Mouse (Mus musculus): Measurements from ENCODE around the gene Mxd4.

The Mxd4 gene

DNA sequence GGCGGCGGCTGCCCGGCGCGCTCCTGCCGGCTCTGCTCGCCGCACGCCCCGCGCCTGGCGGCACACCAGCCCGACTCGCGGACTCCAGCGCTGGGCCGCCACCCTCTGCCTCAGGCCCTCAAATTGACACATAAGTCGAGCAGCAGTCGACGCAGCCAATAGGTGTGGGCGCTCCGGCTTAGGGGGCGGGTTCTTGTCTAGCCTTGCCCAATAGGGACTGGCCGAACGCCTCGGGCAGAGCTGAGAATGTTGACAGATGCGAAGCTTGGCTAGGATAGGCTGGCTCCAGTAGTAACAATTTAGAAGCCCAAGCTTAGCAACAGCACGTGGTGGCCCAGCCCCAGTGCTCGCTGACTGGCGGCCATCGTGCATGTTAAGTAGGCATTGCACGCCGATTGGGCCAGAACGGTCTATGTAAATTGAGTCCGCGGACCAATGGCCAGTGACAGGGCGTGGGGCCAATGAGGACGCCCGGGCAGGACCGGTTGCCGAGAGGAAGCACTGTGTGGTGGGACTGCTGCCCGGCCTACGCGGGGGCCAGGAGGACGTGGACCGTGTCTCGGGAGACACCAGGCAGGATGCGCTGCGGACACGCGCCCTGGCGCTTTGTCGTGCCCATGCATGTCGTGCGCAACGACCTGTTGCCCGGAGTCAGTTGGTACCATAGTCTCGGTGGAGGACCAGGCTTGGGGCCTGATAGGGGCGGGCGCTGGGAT lies at the start of gene Mxd4:
Gene Mxd4, minus strand, starts transcription at position 120 of the 716 bp plus-strand sequence.
- peak; percentile 99 to 100 for DNase-seq

DNA sequence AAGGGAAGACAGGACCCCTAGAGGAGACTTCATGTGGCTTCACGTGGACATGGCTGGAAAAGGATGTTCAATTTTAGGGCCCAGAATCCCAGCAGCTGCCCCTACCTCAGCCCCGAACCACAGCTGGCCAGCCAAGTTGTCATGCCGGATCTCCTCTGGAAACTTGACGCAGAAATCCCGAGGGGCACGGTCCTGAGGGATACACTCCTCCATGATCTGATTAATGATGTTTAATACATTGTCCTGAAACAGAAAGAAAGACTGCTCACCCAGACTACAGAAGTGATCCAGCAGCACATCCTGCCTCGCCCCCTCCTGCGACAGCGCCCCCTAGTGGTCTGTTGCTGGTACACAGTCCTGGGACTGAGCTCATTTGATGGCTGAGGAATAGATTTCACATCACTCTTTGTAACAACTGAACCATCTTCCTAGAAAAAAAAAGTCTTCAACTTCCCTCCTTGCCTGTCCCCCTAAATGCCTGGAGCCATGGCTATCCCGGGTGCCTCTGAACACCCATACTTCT lies 48.4 kb upstream of the Mxd4 start:
- peak in 1 of 2 experiments; percentile 39 for DNase-seq

DNA sequence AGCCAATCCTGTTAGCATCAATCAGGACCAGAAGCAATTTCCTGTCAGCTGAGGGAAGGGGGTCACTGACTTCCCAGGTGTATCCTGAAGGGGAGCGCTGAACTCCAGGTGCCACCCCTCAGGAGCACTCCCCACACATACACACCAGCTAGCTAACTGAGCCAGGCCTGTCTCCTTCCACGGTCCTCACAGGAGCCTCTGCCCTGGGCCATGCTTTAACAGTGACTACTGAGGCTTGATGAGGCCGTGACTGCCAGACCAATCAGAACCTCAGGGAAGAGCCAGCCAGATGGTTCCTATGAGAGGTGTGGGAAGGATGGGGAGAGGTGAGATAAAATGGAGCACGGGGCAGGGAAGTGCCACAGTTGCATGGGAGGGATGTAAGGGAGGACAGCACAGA lies 47.5 kb upstream of the Mxd4 start:
- DNase-seq, result no peak

DNA sequence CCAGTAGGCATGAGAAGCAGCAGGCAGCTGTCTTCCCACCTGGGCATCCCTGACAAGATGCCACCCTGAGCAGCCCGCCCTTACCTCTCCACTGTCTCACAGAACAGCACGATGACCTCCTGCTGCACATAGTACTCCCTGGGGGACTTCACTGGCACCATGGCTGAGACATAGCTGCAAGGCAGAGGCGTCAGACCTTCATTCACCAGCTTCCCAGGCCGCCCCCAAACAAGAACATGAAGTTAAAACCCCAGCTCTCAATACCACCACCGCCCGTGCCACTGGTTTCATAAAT lies 45.6 kb upstream of the Mxd4 start:
- DNase-seq, result no peak

DNA sequence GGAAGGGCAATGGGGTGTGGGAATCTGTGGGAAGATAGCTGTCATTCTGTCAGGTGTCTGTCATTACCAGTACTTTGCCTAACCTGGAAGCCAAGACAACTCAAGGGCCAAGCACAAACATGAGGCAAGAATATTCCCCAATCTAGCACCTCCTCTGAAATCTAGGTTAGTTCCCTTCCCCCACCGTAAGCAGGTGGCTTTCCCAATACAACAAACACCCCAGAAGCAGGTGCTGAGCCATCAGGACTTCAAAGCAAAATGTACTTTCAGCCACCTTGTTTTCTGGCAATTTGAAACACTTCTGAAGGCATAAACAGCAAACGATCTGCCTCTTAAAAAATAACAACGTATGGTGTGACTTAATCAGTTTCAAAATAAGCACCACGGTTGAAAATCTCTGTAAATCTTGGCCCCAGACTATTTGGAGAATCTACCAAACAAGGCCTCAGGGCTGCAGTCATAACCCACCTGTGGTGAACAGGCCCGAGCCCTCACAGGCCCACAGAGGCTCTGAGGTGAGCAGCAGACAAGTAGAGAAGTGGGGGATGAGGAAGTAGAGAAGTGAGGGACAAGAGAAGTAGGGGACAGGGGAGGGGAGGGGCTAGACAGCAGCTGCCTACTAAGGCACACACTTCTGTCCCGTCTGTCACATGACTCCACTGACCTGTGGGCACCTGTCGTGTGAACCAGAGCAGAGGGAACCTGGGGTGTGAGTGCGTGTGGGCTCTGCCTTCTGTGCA lies 45.1 kb upstream of the Mxd4 start:
- no peak for DNase-seq

DNA sequence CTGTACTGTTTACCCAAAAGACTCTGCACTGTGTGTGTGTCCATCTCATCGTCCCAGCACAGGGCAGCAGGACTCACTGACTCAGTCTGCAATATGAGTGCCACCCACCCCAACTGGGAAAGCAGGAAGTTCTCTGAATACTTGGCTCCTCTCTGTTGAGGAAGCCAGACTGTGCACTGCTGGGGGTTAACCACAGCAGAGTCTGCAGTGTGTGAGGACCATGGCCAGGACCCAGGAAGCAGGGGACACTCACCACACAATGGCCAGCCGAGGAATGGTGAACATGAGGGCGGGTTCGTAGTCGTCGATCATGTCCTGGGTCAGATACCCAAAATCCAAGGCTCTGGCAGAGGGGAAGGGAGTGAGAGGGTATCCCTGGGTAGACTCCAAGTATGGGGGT lies 44.4 kb upstream of the Mxd4 start:
- no peak for DNase-seq

DNA sequence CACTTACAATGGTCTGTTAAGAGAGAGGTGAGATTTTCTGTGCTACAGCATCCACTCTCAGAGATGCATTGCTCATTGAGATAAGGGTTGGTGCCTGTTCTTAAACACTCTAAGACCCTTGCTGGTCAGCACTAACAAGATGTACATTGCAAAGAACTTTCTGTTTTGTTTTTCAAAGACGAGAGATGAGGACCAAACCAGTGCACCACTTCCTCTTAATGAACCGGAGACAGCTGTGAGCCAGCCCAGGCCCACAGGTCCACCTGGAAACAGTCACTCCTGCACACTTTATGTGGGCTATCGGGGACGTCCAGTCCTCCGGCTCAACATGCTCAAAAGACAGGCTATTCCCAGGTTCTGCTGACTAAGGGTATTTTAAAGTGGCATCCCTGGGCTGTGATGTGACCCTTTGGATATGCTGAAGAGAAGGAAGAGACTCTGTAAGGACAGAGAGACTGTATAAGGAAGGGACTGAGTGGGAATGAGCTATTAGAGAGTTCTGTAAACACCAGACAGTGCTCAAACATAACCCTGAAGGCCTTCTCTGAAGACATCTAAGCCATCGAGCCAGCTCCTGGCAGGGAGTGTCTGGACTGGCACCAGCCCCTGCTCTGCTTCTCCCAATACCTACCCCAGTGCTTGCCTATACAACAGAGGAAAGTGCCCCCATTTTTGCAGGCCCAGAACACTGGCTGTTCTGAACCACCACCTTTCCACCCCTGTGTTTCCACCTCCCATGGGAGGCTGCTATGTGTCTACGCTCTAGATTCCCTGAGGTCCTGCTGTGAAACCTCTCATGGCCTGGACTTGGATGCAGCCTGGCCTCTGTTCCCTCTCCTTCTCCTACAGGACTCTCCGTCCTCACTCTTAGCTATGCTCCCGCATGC lies 43.3 kb upstream of the Mxd4 start:
- no peak for DNase-seq

DNA sequence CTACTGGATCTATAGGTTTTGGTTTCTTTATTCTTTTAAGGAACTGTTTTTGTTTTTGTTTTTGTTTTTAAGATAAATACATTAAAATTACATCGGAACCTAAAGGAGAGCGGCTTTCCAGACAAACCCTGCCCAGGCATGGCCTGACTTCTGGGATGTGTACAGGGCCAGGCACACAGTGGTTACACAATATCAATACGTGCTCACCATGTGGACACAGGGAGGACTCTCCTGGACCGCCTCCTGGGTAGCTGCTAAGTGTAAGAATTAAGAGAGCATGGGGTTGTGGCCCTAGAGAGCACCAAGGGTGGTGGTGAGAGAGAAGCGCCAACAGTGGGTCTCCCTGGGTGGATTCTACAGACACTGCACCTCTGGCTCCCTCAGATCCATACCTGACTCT lies 42.0 kb upstream of the Mxd4 start:
- DNase-seq, result no peak

DNA sequence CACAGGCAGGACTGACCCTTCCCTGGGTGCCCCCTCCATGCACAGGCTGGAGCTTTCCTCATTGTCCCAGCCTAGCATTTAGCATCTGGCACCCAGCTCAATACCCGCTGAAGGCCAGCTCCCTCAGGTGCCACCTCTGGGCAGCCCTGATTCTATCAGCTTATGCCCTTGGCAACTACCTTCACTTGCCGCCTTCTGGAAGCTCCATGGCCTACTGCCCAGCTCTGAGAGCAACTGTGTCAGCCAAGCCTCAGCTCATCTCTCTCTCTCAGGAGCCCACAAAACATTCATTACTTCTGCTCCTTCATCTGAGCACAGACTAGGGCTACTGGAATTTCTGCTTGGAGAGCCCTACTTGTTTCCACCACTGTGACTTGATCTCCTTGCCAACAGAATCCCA lies 38.0 kb upstream of the Mxd4 start:
- DNase-seq, result no peak

DNA sequence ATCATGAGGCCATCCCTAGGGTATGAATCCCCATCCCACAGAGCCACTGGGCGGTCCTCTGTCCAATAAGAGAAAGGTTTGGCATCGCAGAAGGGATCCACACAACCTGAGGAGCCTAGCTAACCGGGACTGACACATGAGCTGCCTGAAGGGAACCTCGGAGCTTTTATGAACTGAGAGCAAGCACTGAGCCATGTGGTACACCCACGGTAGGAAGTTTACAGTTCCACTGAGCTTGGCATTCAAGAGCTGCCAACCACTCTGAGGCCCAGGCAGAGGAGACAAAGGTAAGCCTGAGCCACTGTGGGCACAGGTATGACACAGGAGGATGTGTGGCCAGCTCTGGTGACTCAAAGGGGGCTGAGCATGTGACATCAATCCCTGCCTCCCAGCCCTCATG lies 37.0 kb upstream of the Mxd4 start:
- no peak for DNase-seq

DNA sequence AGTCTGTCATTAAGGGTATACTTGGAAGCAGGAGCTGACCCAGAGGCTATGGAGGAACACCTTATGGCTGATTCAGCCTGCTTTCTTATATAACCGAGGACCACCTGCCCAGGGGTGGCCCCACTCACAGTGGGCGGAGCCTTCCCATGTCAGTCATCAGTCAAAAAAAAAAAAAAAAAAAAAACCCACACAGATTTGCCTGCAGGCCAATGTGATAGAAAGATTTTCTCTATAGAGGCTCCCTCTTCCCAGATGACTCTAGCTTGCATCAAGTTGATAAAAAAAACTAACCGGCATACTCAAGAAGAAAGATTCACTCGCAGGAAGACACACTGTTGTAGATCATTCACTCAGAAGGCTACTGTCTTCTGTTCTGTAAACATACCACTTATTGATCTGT lies 32.5 kb upstream of the Mxd4 start:
- DNase-seq, result no peak

DNA sequence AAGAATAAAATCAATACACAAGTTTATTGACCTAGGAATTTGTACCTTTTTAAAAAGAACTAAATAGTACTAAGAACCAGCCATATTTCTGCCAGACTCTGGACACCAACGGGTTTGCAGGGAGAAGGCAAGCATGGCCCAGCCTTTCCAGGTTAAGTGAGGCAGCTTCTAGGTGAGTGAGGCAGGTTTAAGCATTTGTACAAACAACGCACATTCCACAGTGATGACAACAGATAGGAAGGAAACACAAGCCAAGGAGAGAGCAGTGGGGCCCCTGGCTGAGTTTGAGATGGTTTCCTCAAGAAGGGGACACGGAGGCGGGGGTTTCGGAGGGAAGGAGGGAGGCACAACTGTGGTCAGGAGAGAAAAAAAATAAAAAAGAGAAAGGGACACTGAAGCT lies 31.2 kb upstream of the Mxd4 start:
- DNase-seq, result no peak

DNA sequence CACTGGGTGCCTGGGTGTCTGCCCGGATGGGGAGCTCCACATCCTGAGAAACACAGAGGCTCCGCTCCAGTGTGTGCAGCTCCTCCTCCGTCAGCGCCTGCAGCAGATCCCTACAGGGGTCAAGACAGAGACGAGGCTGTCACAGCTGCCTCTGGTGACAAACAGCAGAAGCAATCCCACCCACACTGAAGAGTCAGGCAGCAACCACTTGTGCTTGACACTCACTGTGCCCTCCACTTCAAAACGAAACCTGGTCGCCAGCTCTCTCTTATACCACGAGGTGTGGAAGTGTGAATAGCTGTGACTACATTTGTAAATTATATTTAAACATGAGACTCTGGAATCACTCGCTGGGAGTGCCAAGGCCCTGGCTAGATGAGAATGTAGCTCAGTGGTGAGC lies 30.2 kb upstream of the Mxd4 start:
- DNase-seq, result no peak

DNA sequence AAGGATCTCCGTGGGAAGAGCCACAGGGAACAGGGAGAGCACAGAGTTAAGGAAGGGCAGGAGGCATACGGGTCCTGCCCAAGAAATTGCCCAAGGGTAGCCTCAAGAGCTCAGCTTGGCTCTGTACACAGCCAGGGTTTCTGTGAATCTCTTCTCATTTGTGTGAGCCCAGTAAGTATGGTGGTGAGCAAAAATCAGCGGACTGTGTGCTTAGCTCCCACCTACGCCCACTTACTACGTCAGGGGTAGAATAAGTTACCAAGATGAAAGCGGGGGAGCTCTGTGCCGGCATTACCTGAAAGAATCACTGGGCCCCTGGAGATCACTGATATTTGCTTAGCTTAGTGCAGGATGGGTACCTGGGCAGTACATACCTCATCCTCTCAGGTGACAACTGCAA lies 28.5 kb upstream of the Mxd4 start:
- no peak for DNase-seq

DNA sequence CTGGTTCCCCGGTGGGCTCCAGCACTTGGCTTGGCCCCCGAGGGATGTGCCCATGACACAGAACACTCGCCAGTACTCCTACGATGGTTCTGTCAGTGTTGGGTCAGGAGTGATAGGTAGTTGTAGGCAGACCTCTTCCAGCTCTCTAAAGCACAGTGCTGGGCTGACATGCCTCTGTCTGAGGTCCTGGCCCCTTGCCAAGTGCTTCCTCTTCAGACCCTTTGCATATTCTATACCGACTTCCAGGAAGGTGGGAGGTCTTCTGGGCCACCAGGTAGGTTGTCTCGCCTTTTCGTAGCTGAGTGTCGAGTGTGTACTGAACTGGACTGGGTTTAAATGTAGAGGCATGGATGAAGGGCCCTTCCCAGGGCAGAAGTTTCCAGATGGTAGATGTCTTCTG lies 26.1 kb upstream of the Mxd4 start:
- DNase-seq, result no peak

DNA sequence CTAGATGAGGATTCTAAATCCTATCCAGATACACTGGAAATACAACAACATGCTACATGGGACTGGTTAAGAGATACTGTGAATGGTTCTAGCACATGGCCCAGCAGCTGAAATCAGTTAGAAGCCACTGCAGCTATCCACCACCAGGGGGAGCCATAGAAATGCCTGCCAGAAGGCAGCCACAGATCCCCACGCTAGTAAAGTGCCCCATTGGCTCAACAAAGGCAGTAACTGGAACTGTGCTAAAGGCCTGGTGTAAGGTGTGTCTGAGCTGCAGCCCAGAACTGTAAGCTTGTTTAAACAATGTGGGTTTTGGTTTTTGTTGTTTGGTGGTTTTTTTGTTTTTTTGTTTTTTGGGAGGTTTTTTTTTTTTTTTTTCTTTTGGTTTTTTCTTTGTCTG lies 22.8 kb upstream of the Mxd4 start:
- peak; percentile 76 to 80 for DNase-seq

DNA sequence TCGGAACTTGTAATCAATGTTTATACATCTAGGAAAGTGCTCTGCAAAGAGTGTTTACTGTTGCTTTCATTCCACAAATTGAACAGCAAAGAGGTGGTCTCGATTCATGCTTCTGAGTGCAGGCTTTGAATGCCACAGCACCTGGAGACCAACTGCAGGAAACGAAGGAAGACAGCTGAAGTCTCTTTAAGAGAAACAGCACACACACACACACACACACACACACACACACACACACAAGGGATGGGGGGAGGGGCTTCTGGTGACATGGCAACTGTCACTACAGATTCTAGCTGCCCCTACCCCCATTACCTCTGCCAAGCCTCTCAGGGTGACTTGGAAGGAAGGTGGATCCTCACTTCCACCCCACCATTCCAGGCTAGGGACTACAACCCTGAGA lies 20.0 kb upstream of the Mxd4 start:
- DNase-seq, result no peak

DNA sequence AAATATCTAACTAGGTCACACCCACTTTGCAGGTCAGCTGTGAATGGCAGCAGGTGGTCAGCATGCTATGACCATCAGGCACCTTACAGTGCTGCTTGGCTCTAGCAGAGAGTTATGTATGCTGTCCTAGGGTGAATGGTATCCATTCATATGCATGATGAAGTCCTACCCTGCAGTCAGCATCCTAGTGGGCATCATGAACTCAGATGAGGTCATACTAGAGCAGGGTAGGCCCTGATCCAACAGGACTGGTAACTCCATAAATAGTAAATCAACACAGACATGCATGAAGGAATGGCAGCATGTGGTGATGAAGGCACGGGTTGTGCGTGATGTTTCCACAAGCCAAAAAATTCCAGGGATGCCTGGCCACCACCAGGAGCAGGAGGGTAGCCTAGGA lies 18.3 kb upstream of the Mxd4 start:
- DNase-seq, result no peak

DNA sequence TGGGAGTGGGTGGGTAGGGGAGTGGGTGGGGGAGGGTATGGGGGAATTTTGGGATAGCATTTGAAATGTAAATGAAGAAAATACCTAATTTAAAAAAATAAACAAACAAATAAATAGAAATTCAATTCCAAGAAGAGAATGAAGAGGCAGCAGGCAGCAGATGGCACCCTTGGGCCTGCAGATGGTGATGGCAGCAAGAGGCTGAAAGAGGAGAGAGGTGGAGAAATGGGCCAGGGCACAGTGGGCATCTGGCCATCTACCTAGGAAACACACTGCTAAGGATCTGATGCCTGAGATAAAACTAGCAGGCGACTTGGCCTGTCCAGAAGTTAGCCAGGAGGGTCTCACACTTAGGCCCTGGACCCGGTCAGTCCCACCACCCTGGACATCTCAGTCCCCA lies 17.4 kb upstream of the Mxd4 start:
- DNase-seq, result no peak

DNA sequence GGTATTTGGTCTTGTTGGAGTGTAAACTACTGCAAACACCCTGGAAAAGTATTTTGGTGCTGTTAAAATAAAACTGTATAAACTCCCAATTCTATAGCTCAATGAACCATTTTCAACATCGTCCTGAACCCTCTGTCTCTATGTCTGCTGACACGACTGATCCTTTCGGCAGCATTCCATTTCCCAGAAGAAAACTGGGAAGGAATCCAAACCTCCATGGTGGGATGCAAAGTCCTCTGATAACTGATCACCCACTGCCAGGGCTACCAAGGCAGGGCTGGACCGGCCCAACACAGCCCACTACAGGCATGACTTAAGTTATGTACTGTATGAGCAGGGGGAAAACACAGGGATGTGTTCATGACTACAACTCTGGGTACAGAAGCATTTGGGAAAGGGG lies 14.5 kb upstream of the Mxd4 start:
- DNase-seq, result peak in 1 of 2 experiments; percentile 45

DNA sequence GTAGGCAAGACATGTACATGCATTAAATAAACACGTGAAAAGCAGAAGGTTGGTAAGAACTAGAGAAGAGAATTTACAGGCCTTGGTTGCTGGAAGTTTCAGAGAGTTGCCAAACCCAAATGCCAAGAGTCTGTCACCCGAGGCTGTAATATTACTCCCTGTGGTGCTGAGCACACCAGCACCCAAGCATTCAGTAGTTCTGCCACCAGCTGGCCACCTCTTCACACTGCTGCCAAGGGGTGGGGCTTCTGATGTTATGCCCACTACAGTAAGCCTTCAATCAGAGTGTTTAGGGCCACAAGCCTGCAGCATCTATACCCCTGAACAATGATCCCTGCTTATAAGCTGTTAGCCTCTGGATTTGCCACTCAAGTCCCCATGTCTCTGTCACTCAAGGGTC lies 13.9 kb upstream of the Mxd4 start:
- DNase-seq, result peak; percentile 35 to 65

DNA sequence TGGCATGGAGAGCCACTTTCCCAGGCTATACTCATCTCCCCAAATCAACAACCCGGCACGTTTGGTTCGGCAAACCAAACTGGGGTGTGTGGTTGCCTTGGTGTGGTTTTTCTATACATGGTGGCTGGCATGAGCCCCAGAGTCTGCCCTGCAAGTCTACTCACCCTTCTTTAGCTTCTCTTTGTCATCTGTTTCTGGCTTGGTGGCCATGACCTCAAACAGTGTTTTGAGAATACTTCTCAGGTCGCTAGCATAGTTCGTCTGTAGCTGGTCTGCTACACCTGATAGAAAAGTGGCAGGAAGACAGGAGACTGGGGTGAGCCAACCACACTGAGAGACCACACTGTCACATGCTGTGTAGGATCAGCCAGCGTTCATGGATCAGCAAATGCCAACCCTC lies 11.1 kb upstream of the Mxd4 start:
- peak in 1 of 2 experiments; percentile 20 for DNase-seq

DNA sequence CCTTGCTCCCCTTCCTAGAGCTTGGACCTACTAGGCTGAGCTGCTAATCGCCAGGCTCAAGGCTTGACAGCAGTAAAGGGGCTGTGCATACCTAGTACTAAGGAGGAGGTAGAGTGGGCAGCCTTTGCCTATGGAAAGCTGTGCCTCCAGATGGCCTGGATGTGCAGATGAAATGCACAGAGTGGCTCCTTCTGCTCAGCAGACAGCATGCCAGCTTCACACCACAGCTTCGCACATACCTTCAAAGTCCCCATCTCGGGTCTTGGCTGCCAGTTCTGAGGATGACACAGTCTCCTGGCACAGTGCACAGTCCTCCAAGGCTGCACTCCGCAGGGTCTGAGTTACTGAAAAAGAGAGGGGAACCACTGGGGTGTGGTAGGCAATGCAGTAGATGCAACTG lies 9.7 kb upstream of the Mxd4 start:
- DNase-seq, result no peak

DNA sequence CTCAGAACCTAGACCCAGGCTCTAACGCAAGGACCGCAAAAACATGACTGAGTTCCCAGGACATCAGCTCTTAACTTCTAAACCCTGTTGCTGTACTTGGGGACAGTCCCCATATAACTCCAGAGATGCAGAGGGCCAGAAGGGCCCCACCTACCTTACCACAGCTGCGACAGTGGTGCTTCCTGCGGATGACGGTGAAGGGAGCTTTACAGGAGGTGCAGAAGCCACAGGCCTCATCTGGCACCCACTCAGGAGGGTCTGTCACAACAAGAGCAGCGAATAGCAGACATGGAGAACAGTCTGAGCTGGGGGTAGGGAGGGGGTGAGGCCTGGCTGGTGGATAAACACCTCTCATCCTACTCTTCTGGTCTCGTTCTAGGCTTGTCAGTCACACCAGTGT lies 8.9 kb upstream of the Mxd4 start:
- DNase-seq, result no peak

Measured in kidney, postnatal 25 days (tissue).